Mouse (Mus musculus): ENCODE results near the gene Mrtfa. TPM values are rescaled to one million over a fixed set of nuclear protein-coding genes. Genes with fewer than 3 reads are reported as not detected.

Gene Mrtfa
- polyA plus RNA-seq, 1 experiment from 2014 or later = 13.5 TPM

GRCm38 (mm10) chr15:81017308-81017707, 173.2 kb downstream of the Mrtfa start:
- no peak for TF ChIP-seq CTCF (IDR thresholded peaks at IDR 0.05)
- no peak for TF ChIP-seq EP300 (IDR thresholded peaks at IDR 0.05)
- Histone ChIP-seq H3K4me2 (replicated peaks; ENCODE audit: low read depth, low read length) (no peak overlapping the region), H3K27ac (ENCODE audit: low read length) (no peak overlapping the region), H3K9me3 (ENCODE audit: low read length) (no peaks in the 10 kb centered on the region), H3K27me3 (replicated peaks; ENCODE audit: insufficient read depth, low read length) (no peaks in the 10 kb centered on the region), H3K4me1 (ENCODE audit: insufficient read depth, low read depth, low read length) (no peaks in the 10 kb centered on the region), H3K4me3 (ENCODE audit: low read depth, low read length) (no peak overlapping the region), H3K9ac (replicated peaks; ENCODE audit: low read depth) (no peak overlapping the region), H3K36me3 (ENCODE audit: insufficient read depth, low read length) (peaks cover 43% of the 10 kb centered on the region; the same call in 1 of the 2 replicates)
- peak; percentile 42 for DNase-seq (ENCODE audit: low spot score)
- WGBS = 79% methylated on average over 7 of the region's 7 CpGs
- ATAC-seq = peak; percentile 30; the same call in 1 of the 2 replicates

GRCm38 (mm10) chr15:81016488-81016887, 174.1 kb downstream of the Mrtfa start:
- peaks cover 43% of the 10 kb centered on the region; the same call in 1 of the 2 replicates for H3K36me3 ChIP-seq (ENCODE audit: insufficient read depth, low read length)
- 84% methylated on average over 9 of the region's 10 CpGs for WGBS

GRCm38 (mm10) chr15:81015068-81015744, 175.4 kb downstream of the Mrtfa start:
- Histone ChIP-seq H3K9me3 (ENCODE audit: low read length) (no peaks in the 10 kb centered on the region), H3K36me3 (ENCODE audit: insufficient read depth, low read length) (peaks cover 47% of the 10 kb centered on the region; the same call in 1 of the 2 replicates)
- WGBS = 70% methylated on average over 5 of the region's 5 CpGs

More at GRCm38 (mm10) chr15:81016488-81016887, 174.1 kb downstream of the Mrtfa start:
- no peaks in the 10 kb centered on the region for H3K9me3 ChIP-seq (ENCODE audit: low read length)
- TF ChIP-seq CTCF (IDR thresholded peaks at IDR 0.05) = no peak
- no peak for TF ChIP-seq EP300 (IDR thresholded peaks at IDR 0.05)
- no peak overlapping the region for H3K4me3 ChIP-seq (ENCODE audit: low read depth, low read length)
- no peak for DNase-seq (ENCODE audit: low spot score)
- no peak; the same call in 1 of the 2 replicates for ATAC-seq
- H3K4me2 ChIP-seq (replicated peaks; ENCODE audit: low read depth, low read length) = no peak overlapping the region
- H3K27ac ChIP-seq (ENCODE audit: low read length) = no peak overlapping the region
- H3K4me1 ChIP-seq (ENCODE audit: insufficient read depth, low read depth, low read length) = no peaks in the 10 kb centered on the region
- H3K27me3 ChIP-seq (replicated peaks; ENCODE audit: insufficient read depth, low read length) = no peaks in the 10 kb centered on the region
- H3K9ac ChIP-seq (replicated peaks; ENCODE audit: low read depth) = no peak overlapping the region

GRCm38 (mm10) chr15:81013186-81013585, 177.4 kb downstream of the Mrtfa start:
- TF ChIP-seq CTCF (IDR thresholded peaks at IDR 0.05) = no peak
- no peak for TF ChIP-seq EP300 (IDR thresholded peaks at IDR 0.05)
- Histone ChIP-seq H3K4me3 (ENCODE audit: low read depth, low read length) (no peak overlapping the region), H3K9ac (replicated peaks; ENCODE audit: low read depth) (no peak overlapping the region), H3K4me2 (replicated peaks; ENCODE audit: low read depth, low read length) (no peak overlapping the region), H3K4me1 (ENCODE audit: insufficient read depth, low read depth, low read length) (no peaks in the 10 kb centered on the region), H3K27me3 (replicated peaks; ENCODE audit: insufficient read depth, low read length) (no peaks in the 10 kb centered on the region), H3K36me3 (ENCODE audit: insufficient read depth, low read length) (peaks cover 42% of the 10 kb centered on the region; the same call in 1 of the 2 replicates), H3K9me3 (ENCODE audit: low read length) (no peaks in the 10 kb centered on the region), H3K27ac (ENCODE audit: low read length) (no peak overlapping the region)
- WGBS = 86% methylated on average over 7 of the region's 7 CpGs
- no peak for DNase-seq (ENCODE audit: low spot score)
- no peak for ATAC-seq

More at GRCm38 (mm10) chr15:81015068-81015744, 175.4 kb downstream of the Mrtfa start:
- TF ChIP-seq CTCF (IDR thresholded peaks at IDR 0.05) (no peak), EP300 (IDR thresholded peaks at IDR 0.05) (no peak)
- Histone ChIP-seq H3K4me1 (ENCODE audit: insufficient read depth, low read depth, low read length) (no peaks in the 10 kb centered on the region), H3K4me3 (ENCODE audit: low read depth, low read length) (no peak overlapping the region), H3K27ac (ENCODE audit: low read length) (no peak overlapping the region), H3K4me2 (replicated peaks; ENCODE audit: low read depth, low read length) (no peak overlapping the region), H3K27me3 (replicated peaks; ENCODE audit: insufficient read depth, low read length) (no peaks in the 10 kb centered on the region), H3K9ac (replicated peaks; ENCODE audit: low read depth) (no peak overlapping the region)
- DNase-seq (ENCODE audit: low spot score) (no peak), ATAC-seq (no peak)

GRCm38 (mm10) chr15:81012359-81012758, 178.2 kb downstream of the Mrtfa start:
- Histone ChIP-seq H3K27ac (ENCODE audit: low read length) (no peak overlapping the region), H3K4me3 (ENCODE audit: low read depth, low read length) (no peak overlapping the region), H3K9me3 (ENCODE audit: low read length) (no peaks in the 10 kb centered on the region), H3K27me3 (replicated peaks; ENCODE audit: insufficient read depth, low read length) (no peaks in the 10 kb centered on the region), H3K4me1 (ENCODE audit: insufficient read depth, low read depth, low read length) (no peaks in the 10 kb centered on the region), H3K36me3 (ENCODE audit: insufficient read depth, low read length) (peaks cover 34% of the 10 kb centered on the region; the same call in 1 of the 2 replicates), H3K9ac (replicated peaks; ENCODE audit: low read depth) (no peak overlapping the region), H3K4me2 (replicated peaks; ENCODE audit: low read depth, low read length) (no peak overlapping the region)
- TF ChIP-seq EP300 (IDR thresholded peaks at IDR 0.05) = no peak
- no peak for TF ChIP-seq CTCF (IDR thresholded peaks at IDR 0.05)
- WGBS = 90% methylated on average over 4 of the region's 4 CpGs
- no peak for DNase-seq (ENCODE audit: low spot score)
- no peak for ATAC-seq

- Histone ChIP-seq H3K9ac (replicated peaks; ENCODE audit: low read depth) (no peak overlapping the region), H3K9me3 (ENCODE audit: low read length) (no peaks in the 10 kb centered on the region), H3K27ac (ENCODE audit: low read length) (no peak overlapping the region), H3K27me3 (replicated peaks; ENCODE audit: insufficient read depth, low read length) (no peaks in the 10 kb centered on the region), H3K36me3 (ENCODE audit: insufficient read depth, low read length) (peaks cover 27% of the 10 kb centered on the region; the same call in 1 of the 2 replicates), H3K4me1 (ENCODE audit: insufficient read depth, low read depth, low read length) (no peaks in the 10 kb centered on the region), H3K4me2 (replicated peaks; ENCODE audit: low read depth, low read length) (no peak overlapping the region), H3K4me3 (ENCODE audit: low read depth, low read length) (no peak overlapping the region)
- DNase-seq (ENCODE audit: low spot score) (no peak), ATAC-seq (no peak)
- 63% methylated on average over 3 of the region's 3 CpGs for WGBS
- TF ChIP-seq CTCF (IDR thresholded peaks at IDR 0.05) = no peak
- no peak for TF ChIP-seq EP300 (IDR thresholded peaks at IDR 0.05)
Measured at GRCm38 (mm10) chr15:81011523-81011922, 179.0 kb downstream of the Mrtfa start.

All from lung, postnatal 0 days (tissue).